Mouse (Mus musculus) spleen, adult 2 months (tissue): Measurements from ENCODE around the gene Cdc42ep3. TPM values are rescaled to one million over a fixed set of nuclear protein-coding genes. Genes with fewer than 3 reads are reported as not detected.

Source experiments
- DNase-seq, 2 experiments: peaks; one replicate each; pipeline versions ENCODE4 v3.0.0 to v3.0.0-alpha.2; 2012 to 2021; ENCODE audit warnings: low spot score in 2 of 2, low read depth in 1 of 2
- H3K27ac ChIP-seq: fragments of 200-500 bp; 2 replicates; pipeline ENCODE4 v1.5.1; 2012; ENCODE audit warnings: low read length, inconsistent platforms; ENCODE audit not compliant: insufficient read depth
- H3K27me3 ChIP-seq: fragments of 200-500 bp; 2 replicates; pipeline ENCODE4 v1.6.1; 2012; ENCODE audit warnings: mild to moderate bottlenecking, moderate library complexity, low read length, inconsistent platforms; ENCODE audit not compliant: control insufficient read depth, insufficient read depth
- H3K36me3 ChIP-seq: fragments of 200-500 bp; 2 replicates; pipeline ENCODE4 v1.6.1; 2012; ENCODE audit warnings: mild to moderate bottlenecking, low read length, inconsistent platforms; ENCODE audit not compliant: control insufficient read depth, insufficient read depth
- H3K4me1 ChIP-seq: fragments of 200-500 bp; 2 replicates; pipeline ENCODE4 v1.6.1; 2011; ENCODE audit warnings: inconsistent platforms; ENCODE audit not compliant: control insufficient read depth, insufficient read depth, insufficient read length
- H3K4me3 ChIP-seq: fragments of 200-500 bp; 2 replicates; pipeline ENCODE4 v1.5.1; 2011; ENCODE audit warnings: mild to moderate bottlenecking, inconsistent platforms; ENCODE audit not compliant: insufficient read depth, insufficient read length; ENCODE audit errors: extremely low read depth
- CTCF ChIP-seq: fragments of 200-500 bp; IDR thresholded peaks from 2 replicates; pipeline ENCODE4 v1.5.1; 2011; ENCODE audit warnings: mild to moderate bottlenecking, inconsistent platforms; ENCODE audit not compliant: insufficient read depth, insufficient read length, insufficient replicate concordance; ENCODE audit errors: extremely low read depth
- POLR2A ChIP-seq: fragments of 200-500 bp; IDR thresholded peaks from 2 replicates; pipeline ENCODE4 v1.6.1; 2011; ENCODE audit warnings: low read depth, low read length, inconsistent platforms
- WGBS: fragments of 180-500 bp; shearing (Covaris S2); methylation state at CpG from one replicate; pipeline ENCODE4 v1.1.7; 2018; 5-methylcytosine and 5-hydroxymethylcytosine counted together
- polyA plus RNA-seq: library from polyadenylated mRNA; depleted of rRNA; stranded (reverse); fragments of >200 nt; gene quantifications from 2 replicates; pipeline ENCODE4 v1.2.3, GENCODE M21; 2012

Gene Cdc42ep3
- polyA plus RNA-seq, 1 experiment, result 9.1 TPM

- TF ChIP-seq POLR2A (no peak), CTCF (no peak)
Measured at GRCm38 (mm10) chr17:79354174-79354443, 782 bp downstream of the Cdc42ep3 start.

GRCm38 (mm10) chr17:79353446-79354173 is 1.3 kb downstream of the Cdc42ep3 start:
- peaks cover 5% of the 10 kb centered on the region for H3K4me1 ChIP-seq

More at GRCm38 (mm10) chr17:79354174-79354443, 782 bp downstream of the Cdc42ep3 start:
- Histone ChIP-seq H3K27ac (peak overlapping the region; percentile 59), H3K27me3 (no peaks in the 10 kb centered on the region), H3K36me3 (no peaks in the 10 kb centered on the region), H3K4me3 (peak overlapping the region; percentile 74), H3K4me1 (peaks cover 4% of the 10 kb centered on the region)
- DNase-seq, result no peak
- 0% methylated on average over 6 of the region's 6 CpGs for WGBS

GRCm38 (mm10) chr17:79350751-79351191 is 4.1 kb downstream of the Cdc42ep3 start:
- Histone ChIP-seq H3K27ac (no peak overlapping the region; the same call in 1 of the 2 replicates), H3K4me1 (peaks cover 11% of the 10 kb centered on the region), H3K27me3 (no peaks in the 10 kb centered on the region), H3K4me3 (no peak overlapping the region), H3K36me3 (no peaks in the 10 kb centered on the region)
- no peak for TF ChIP-seq CTCF
- no peak for TF ChIP-seq POLR2A
- WGBS, result 78% methylated on average over 11 of the region's 11 CpGs
- no peak for DNase-seq

More at GRCm38 (mm10) chr17:79353446-79354173, 1.3 kb downstream of the Cdc42ep3 start:
- no peak overlapping the region for H3K27ac ChIP-seq
- WGBS, result 15% methylated on average over 16 of the region's 16 CpGs
- no peaks in the 10 kb centered on the region for H3K36me3 ChIP-seq
- DNase-seq, result no peak
- peak overlapping the region; percentile 74 for H3K4me3 ChIP-seq
- TF ChIP-seq CTCF, result no peak
- no peak for TF ChIP-seq POLR2A
- H3K27me3 ChIP-seq, result no peaks in the 10 kb centered on the region

- H3K27me3 ChIP-seq, result no peaks in the 10 kb centered on the region
- peaks cover 11% of the 10 kb centered on the region; the same call in 1 of the 2 replicates for H3K4me1 ChIP-seq
- no peak overlapping the region for H3K4me3 ChIP-seq
- no peak for DNase-seq
- WGBS, result 86% methylated on average over 4 of the region's 4 CpGs
- no peak overlapping the region for H3K27ac ChIP-seq
- peaks cover 4% of the 10 kb centered on the region for H3K36me3 ChIP-seq
- TF ChIP-seq POLR2A (no peak), CTCF (no peak)
Measured at GRCm38 (mm10) chr17:79349371-79349770, 5.5 kb downstream of the Cdc42ep3 start.

GRCm38 (mm10) chr17:79347920-79348589 is 6.8 kb downstream of the Cdc42ep3 start:
- Histone ChIP-seq H3K4me1 (peaks cover 11% of the 10 kb centered on the region; the same call in 1 of the 2 replicates), H3K27ac (peak overlapping the region; percentile 86), H3K4me3 (no peak overlapping the region), H3K36me3 (peaks cover 4% of the 10 kb centered on the region), H3K27me3 (no peaks in the 10 kb centered on the region)
- TF ChIP-seq POLR2A, result no peak
- no peak for TF ChIP-seq CTCF
- DNase-seq, result peak in 1 of 2 experiments; percentile 23
- WGBS, result 16% methylated on average over 7 of the region's 7 CpGs

- Histone ChIP-seq H3K4me1 (peaks cover 11% of the 10 kb centered on the region; the same call in 1 of the 2 replicates), H3K4me3 (no peak overlapping the region), H3K27me3 (no peaks in the 10 kb centered on the region), H3K36me3 (peaks cover 4% of the 10 kb centered on the region), H3K27ac (no peak overlapping the region)
- TF ChIP-seq POLR2A, result no peak
- TF ChIP-seq CTCF, result no peak
- DNase-seq, result no peak
- WGBS, result 58% methylated on average over 4 of the region's 4 CpGs
Measured at GRCm38 (mm10) chr17:79347291-79347690, 7.6 kb downstream of the Cdc42ep3 start.
